Mouse (Mus musculus) 3T3-L1 (cell line): ENCODE measurements around the gene Kntc1.

Experiments
- DNase-seq: peaks from one replicate; pipeline ENCODE4 v3.0.0-alpha.2; 2015; ENCODE audit warnings: low read depth, low spot score

Gene Kntc1

DNA sequence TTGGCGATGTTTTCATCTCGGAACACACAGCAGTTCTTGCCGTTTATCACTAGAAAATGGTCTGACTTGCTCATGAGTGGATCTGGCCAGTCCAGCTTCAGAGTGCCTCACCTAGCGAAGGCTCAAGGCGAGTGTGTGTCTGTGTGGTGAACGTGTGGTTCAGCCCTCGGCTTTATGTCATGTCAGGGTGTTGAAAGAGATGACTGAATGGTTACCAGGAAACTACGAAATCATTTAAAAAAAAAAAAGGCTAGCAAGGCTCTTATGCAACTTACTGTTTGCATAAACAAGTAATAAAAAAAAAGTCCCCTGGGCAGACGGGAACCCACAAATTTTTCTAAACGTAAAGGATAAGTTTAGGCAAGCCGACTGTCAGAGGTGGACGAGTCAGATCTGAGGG is 115.8 kb downstream of the Kntc1 start, which contains the start of gene Hcar2:
Gene Hcar2, minus strand, starts transcription at position 135 of the 400 bp plus-strand sequence.
- DNase-seq, result no peak

DNA sequence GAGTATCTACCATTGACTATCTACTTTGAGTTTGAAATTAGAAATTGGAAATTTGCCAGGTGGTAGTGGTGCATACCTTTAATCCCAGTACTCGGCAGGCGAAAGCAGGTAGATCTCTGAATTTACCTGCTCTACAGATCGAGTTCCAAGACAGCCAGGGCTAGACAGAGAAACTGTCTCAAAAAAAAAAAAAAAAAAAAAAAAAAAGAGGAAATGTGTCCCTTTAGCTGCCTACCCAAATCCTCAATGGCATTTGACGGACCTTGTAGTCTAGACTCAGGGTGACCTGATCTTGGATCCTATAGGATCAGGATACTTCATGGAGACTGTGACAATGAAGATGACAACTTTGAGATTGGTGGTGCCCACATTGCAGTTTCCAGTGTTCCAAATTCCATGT is 116.9 kb downstream of the Kntc1 start:
- no peak for DNase-seq

DNA sequence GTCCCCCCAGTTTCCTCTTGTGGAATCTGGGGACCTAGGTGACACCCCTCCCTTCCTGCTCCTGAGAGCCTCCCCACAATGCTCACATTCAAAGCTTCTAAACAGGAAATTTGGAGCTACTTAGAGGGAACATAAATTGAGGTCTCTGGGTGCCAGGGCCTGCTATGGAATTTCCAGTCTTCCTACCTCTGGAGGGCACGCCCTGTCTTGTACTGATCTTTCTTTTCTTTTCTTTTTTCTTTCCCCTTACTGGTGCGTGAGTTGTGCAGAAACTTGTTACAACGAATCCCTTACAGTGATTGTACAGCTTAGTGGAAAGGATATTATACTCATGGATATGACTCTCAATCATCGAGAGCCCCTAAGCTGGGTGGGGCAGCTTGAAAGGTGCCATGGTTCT is 120.1 kb downstream of the Kntc1 start:
- DNase-seq, result no peak
